Mouse (Mus musculus): ENCODE measurements around the gene Prss22. TPM values are rescaled to one million over a fixed set of nuclear protein-coding genes. Genes with fewer than 3 reads are reported as not detected.

The Prss22 gene
- polyA plus RNA-seq, 1 experiment: 0.95 TPM

- Histone ChIP-seq H3K36me3 (ENCODE audit: control insufficient read depth, insufficient read depth) (no peaks in the 10 kb centered on the region), H3ac (ENCODE audit: control insufficient read depth, insufficient read length, low read depth) (no peak overlapping the region), H3K4me3 (ENCODE audit: insufficient read depth, poor library complexity, severe bottlenecking) (no peak overlapping the region), H3K27me3 (ENCODE audit: control insufficient read depth, insufficient read depth, insufficient read length) (peaks cover 17% of the 10 kb centered on the region), H3K79me2 (ENCODE audit: control insufficient read depth, insufficient read depth) (no peaks in the 10 kb centered on the region), H3K79me3 (ENCODE audit: low read depth) (no peaks in the 10 kb centered on the region)
- TF ChIP-seq CTCF (IDR thresholded peaks at IDR 0.05; ENCODE audit: control insufficient read depth, insufficient read depth, insufficient read length) (peak; percentile 59), CEBPB (IDR thresholded peaks at IDR 0.05; ENCODE audit: low read depth) (no peak)
These were observed 28.7 kb downstream of the Prss22 start for GRCm38 (mm10) chr17:23969231-23969630.

- TF ChIP-seq MYOD1 (IDR thresholded peaks at IDR 0.05; ENCODE audit: control insufficient read depth, insufficient read length, low read depth): no peak
- TF ChIP-seq USF1 (IDR thresholded peaks at IDR 0.05; ENCODE audit: low read depth): no peak
- no peak for TF ChIP-seq MYOG (IDR thresholded peaks at IDR 0.05; ENCODE audit: control insufficient read depth, extremely low read depth, insufficient read length)
- no peak for TF ChIP-seq CTCF (IDR thresholded peaks at IDR 0.05; ENCODE audit: control insufficient read depth, insufficient read depth, insufficient read length)
- no peak for TF ChIP-seq MAX (IDR thresholded peaks at IDR 0.05)
- no peak for TF ChIP-seq FOSL1 (IDR thresholded peaks at IDR 0.05; ENCODE audit: insufficient read depth, low read length, poor library complexity, severe bottlenecking)
- TF ChIP-seq CEBPB (IDR thresholded peaks at IDR 0.05; ENCODE audit: low read depth): no peak
- peaks cover 17% of the 10 kb centered on the region for H3K27me3 ChIP-seq (ENCODE audit: control insufficient read depth, insufficient read depth, insufficient read length)
These were observed 29.1 kb downstream of the Prss22 start for GRCm38 (mm10) chr17:23968780-23969179.

GRCm38 (mm10) chr17:23966658-23967401, 31.1 kb downstream of the Prss22 start:
- TF ChIP-seq MYOD1 (IDR thresholded peaks at IDR 0.05; ENCODE audit: control insufficient read depth, insufficient read length, low read depth): no peak
- TF ChIP-seq USF1 (IDR thresholded peaks at IDR 0.05; ENCODE audit: low read depth): no peak
- TF ChIP-seq FOSL1 (IDR thresholded peaks at IDR 0.05; ENCODE audit: insufficient read depth, low read length, poor library complexity, severe bottlenecking): no peak
- no peak for TF ChIP-seq MYOG (IDR thresholded peaks at IDR 0.05; ENCODE audit: control insufficient read depth, extremely low read depth, insufficient read length)
- TF ChIP-seq CTCF (IDR thresholded peaks at IDR 0.05; ENCODE audit: control insufficient read depth, insufficient read depth, insufficient read length): no peak
- TF ChIP-seq CEBPB (IDR thresholded peaks at IDR 0.05; ENCODE audit: low read depth): no peak
- TF ChIP-seq MAX (IDR thresholded peaks at IDR 0.05): no peak
- Histone ChIP-seq H3K4me3 (ENCODE audit: insufficient read depth, poor library complexity, severe bottlenecking) (no peak overlapping the region), H3K79me2 (ENCODE audit: control insufficient read depth, insufficient read depth) (no peaks in the 10 kb centered on the region), H3K79me3 (ENCODE audit: low read depth) (no peaks in the 10 kb centered on the region), H3K36me3 (ENCODE audit: control insufficient read depth, insufficient read depth) (no peaks in the 10 kb centered on the region), H3K27me3 (ENCODE audit: control insufficient read depth, insufficient read depth, insufficient read length) (peaks cover 17% of the 10 kb centered on the region), H3ac (ENCODE audit: control insufficient read depth, insufficient read length, low read depth) (no peak overlapping the region)

More at GRCm38 (mm10) chr17:23968780-23969179, 29.1 kb downstream of the Prss22 start:
- H3K79me2 ChIP-seq (ENCODE audit: control insufficient read depth, insufficient read depth): no peaks in the 10 kb centered on the region
- H3ac ChIP-seq (ENCODE audit: control insufficient read depth, insufficient read length, low read depth): no peak overlapping the region
- no peak overlapping the region for H3K4me3 ChIP-seq (ENCODE audit: insufficient read depth, poor library complexity, severe bottlenecking)
- no peaks in the 10 kb centered on the region for H3K79me3 ChIP-seq (ENCODE audit: low read depth)
- no peaks in the 10 kb centered on the region for H3K36me3 ChIP-seq (ENCODE audit: control insufficient read depth, insufficient read depth)

GRCm38 (mm10) chr17:23965805-23966425, 32.0 kb downstream of the Prss22 start:
- Histone ChIP-seq H3K79me2 (ENCODE audit: control insufficient read depth, insufficient read depth) (no peaks in the 10 kb centered on the region), H3K36me3 (ENCODE audit: control insufficient read depth, insufficient read depth) (no peaks in the 10 kb centered on the region), H3K4me3 (ENCODE audit: insufficient read depth, poor library complexity, severe bottlenecking) (no peak overlapping the region), H3K79me3 (ENCODE audit: low read depth) (no peaks in the 10 kb centered on the region), H3K27me3 (ENCODE audit: control insufficient read depth, insufficient read depth, insufficient read length) (peaks cover 17% of the 10 kb centered on the region), H3ac (ENCODE audit: control insufficient read depth, insufficient read length, low read depth) (no peak overlapping the region)
- TF ChIP-seq MYOD1 (IDR thresholded peaks at IDR 0.05; ENCODE audit: control insufficient read depth, insufficient read length, low read depth) (no peak), USF1 (IDR thresholded peaks at IDR 0.05; ENCODE audit: low read depth) (no peak), CTCF (IDR thresholded peaks at IDR 0.05; ENCODE audit: control insufficient read depth, insufficient read depth, insufficient read length) (no peak), CEBPB (IDR thresholded peaks at IDR 0.05; ENCODE audit: low read depth) (no peak), FOSL1 (IDR thresholded peaks at IDR 0.05; ENCODE audit: insufficient read depth, low read length, poor library complexity, severe bottlenecking) (no peak), MAX (IDR thresholded peaks at IDR 0.05) (no peak), MYOG (IDR thresholded peaks at IDR 0.05; ENCODE audit: control insufficient read depth, extremely low read depth, insufficient read length) (no peak)

GRCm38 (mm10) chr17:23961573-23962122, 36.3 kb downstream of the Prss22 start:
- Histone ChIP-seq H3K4me3 (ENCODE audit: insufficient read depth, poor library complexity, severe bottlenecking) (no peak overlapping the region), H3ac (ENCODE audit: control insufficient read depth, insufficient read length, low read depth) (no peak overlapping the region), H3K79me2 (ENCODE audit: control insufficient read depth, insufficient read depth) (no peaks in the 10 kb centered on the region), H3K79me3 (ENCODE audit: low read depth) (no peaks in the 10 kb centered on the region), H3K27me3 (ENCODE audit: control insufficient read depth, insufficient read depth, insufficient read length) (peaks cover 23% of the 10 kb centered on the region), H3K36me3 (ENCODE audit: control insufficient read depth, insufficient read depth) (no peaks in the 10 kb centered on the region)
- TF ChIP-seq USF1 (IDR thresholded peaks at IDR 0.05; ENCODE audit: low read depth) (no peak), MYOG (IDR thresholded peaks at IDR 0.05; ENCODE audit: control insufficient read depth, extremely low read depth, insufficient read length) (no peak), CTCF (IDR thresholded peaks at IDR 0.05; ENCODE audit: control insufficient read depth, insufficient read depth, insufficient read length) (no peak), FOSL1 (IDR thresholded peaks at IDR 0.05; ENCODE audit: insufficient read depth, low read length, poor library complexity, severe bottlenecking) (no peak), CEBPB (IDR thresholded peaks at IDR 0.05; ENCODE audit: low read depth) (no peak), MYOD1 (IDR thresholded peaks at IDR 0.05; ENCODE audit: control insufficient read depth, insufficient read length, low read depth) (no peak), MAX (IDR thresholded peaks at IDR 0.05) (no peak)
